Mouse (Mus musculus) ES-E14 (cell line): ENCODE measurements around the gene Rnf212.

Source experiments
- ZC3H11A ChIP-seq: IDR thresholded peaks from 2 replicates; pipeline ENCODE4 v1.6.1; 2012; ENCODE audit warnings: low read depth, mild to moderate bottlenecking, inconsistent platforms, low read length, borderline replicate concordance
- ZNF384 ChIP-seq: IDR thresholded peaks from 2 replicates; pipeline ENCODE4 v1.6.1; 2012; ENCODE audit warnings: low read depth, low read length, inconsistent platforms

DNA sequence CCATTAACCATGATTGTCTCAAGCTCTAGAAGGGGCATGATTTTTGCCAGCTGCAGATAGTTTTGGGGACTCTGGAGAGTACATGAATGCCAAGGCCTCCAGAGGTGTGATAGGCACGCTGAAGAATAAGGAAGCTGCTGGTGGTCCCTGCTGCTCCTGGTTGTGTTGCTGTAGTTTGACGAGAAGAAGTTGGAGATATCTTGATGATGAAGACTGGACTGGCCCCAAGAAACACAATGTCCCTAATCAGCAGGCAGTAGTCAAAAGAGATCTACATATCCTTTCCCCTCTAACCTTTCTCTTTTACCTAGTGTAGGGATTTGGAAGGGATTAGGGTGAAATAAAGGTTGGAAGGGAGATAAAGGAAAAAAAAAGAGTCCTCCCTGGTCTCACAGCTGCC, 32.2 kb downstream of the Rnf212 start:
- TF ChIP-seq ZC3H11A (no peak), ZNF384 (no peak)
